Mouse (Mus musculus) kidney, embryonic 15.5 days (tissue): ENCODE results near the gene Naip6. TPM values are rescaled to one million over a fixed set of nuclear protein-coding genes. Genes with fewer than 3 reads are reported as not detected.
"Not testable (repeated sequence)": the region's sequence is repeated elsewhere in the genome, so short reads cannot be mapped to it uniquely, and the experiment has no call there.

Experiments
- ATAC-seq: fragments of 200-750 bp; cut with Nextera tagmentation; replicated peaks from 2 replicates; pipeline ENCODE4 v1.8.0; 2017; ENCODE audit warnings: moderate TSS enrichment; ENCODE audit not compliant: low FRiP score
- H3K27ac ChIP-seq: fragments of 300-500 bp; sonication (generic); 2 replicates; pipeline ENCODE4 v1.5.1; 2015; ENCODE audit warnings: mild to moderate bottlenecking, inconsistent platforms
- H3K27me3 ChIP-seq: fragments of 300-500 bp; sonication (generic); 2 replicates; pipeline ENCODE4 v1.6.1; 2015; ENCODE audit warnings: inconsistent platforms
- H3K36me3 ChIP-seq: fragments of 300-500 bp; sonication (generic); 2 replicates; pipeline ENCODE4 v1.6.1; 2015; ENCODE audit warnings: inconsistent platforms
- H3K4me1 ChIP-seq: fragments of 300-500 bp; sonication (generic); 2 replicates; pipeline ENCODE4 v1.6.1; 2015; ENCODE audit warnings: inconsistent platforms
- H3K4me2 ChIP-seq: fragments of 300-500 bp; sonication (generic); 2 replicates; pipeline ENCODE4 v1.6.1; 2015; ENCODE audit warnings: moderate library complexity, mild to moderate bottlenecking, inconsistent platforms
- H3K4me3 ChIP-seq: fragments of 300-500 bp; sonication (generic); replicated peaks from 2 replicates; pipeline ENCODE4 v1.5.1; 2015; ENCODE audit warnings: mild to moderate bottlenecking, inconsistent platforms
- H3K9ac ChIP-seq: fragments of 300-500 bp; sonication (generic); 2 replicates; pipeline ENCODE4 v1.6.1; 2015; ENCODE audit warnings: mild to moderate bottlenecking, inconsistent platforms
- H3K9me3 ChIP-seq: fragments of 300-500 bp; sonication (generic); replicated peaks from 2 replicates; pipeline ENCODE4 v1.6.1; 2016; ENCODE audit warnings: inconsistent platforms
- WGBS: fragments of 180-500 bp; shearing (Covaris S2); methylation state at CpG from one replicate; pipeline ENCODE4 v1.1.7; 2015; ENCODE audit warnings: mixed read lengths; 5-methylcytosine and 5-hydroxymethylcytosine counted together
- polyA plus RNA-seq: library from polyadenylated mRNA; unstranded; fragments of >200 nt; fragmentation: Nextera tagmentation; extraction: Ambion mirVana; gene quantifications from 2 replicates; pipeline ENCODE4 v1.2.1, GENCODE M21; 2015

Gene Naip6
- polyA plus RNA-seq, 1 experiment from 2014 or later: 0.21 TPM

GRCm38 (mm10) chr13:100251897-100252296 lies 65.6 kb downstream of the Naip6 start:
- not testable (repeated sequence) for H3K4me1 ChIP-seq, H3K4me3 ChIP-seq, ATAC-seq, H3K9ac ChIP-seq, H3K9me3 ChIP-seq, H3K4me2 ChIP-seq, H3K27ac ChIP-seq, H3K36me3 ChIP-seq, H3K27me3 ChIP-seq
- 69% methylated on average over 2 of the region's 2 CpGs for WGBS

- H3K4me2 ChIP-seq, H3K27ac ChIP-seq, ATAC-seq, H3K4me1 ChIP-seq, H3K36me3 ChIP-seq, H3K9ac ChIP-seq, H3K9me3 ChIP-seq, H3K27me3 ChIP-seq, H3K4me3 ChIP-seq: not testable (repeated sequence)
- WGBS: 79% methylated on average over 5 of the region's 5 CpGs
These were observed 70.5 kb downstream of the Naip6 start for GRCm38 (mm10) chr13:100246896-100247519.

GRCm38 (mm10) chr13:100246223-100246622 lies 71.3 kb downstream of the Naip6 start, which contains the start of gene Naip5:
Gene Naip5, minus strand, starts transcription at chr13:100246323.
- H3K4me2 ChIP-seq, H3K9me3 ChIP-seq, H3K27ac ChIP-seq, H3K27me3 ChIP-seq, H3K9ac ChIP-seq, H3K4me3 ChIP-seq, H3K4me1 ChIP-seq, ATAC-seq, H3K36me3 ChIP-seq: not testable (repeated sequence)
- 82% methylated on average over 4 of the region's 4 CpGs for WGBS

- Histone ChIP-seq H3K4me3 (no peak overlapping the region), H3K9me3 (no peaks in the 10 kb centered on the region), H3K36me3 (no peaks in the 10 kb centered on the region), H3K9ac (no peak overlapping the region), H3K4me1 (no peaks in the 10 kb centered on the region), H3K27ac (no peak overlapping the region), H3K4me2 (no peak overlapping the region), H3K27me3 (no peaks in the 10 kb centered on the region)
- no peak for ATAC-seq
These were observed 73.8 kb downstream of the Naip6 start for GRCm38 (mm10) chr13:100243702-100244101.

Other genes starting within 250 kb of the Naip6 start
- 30.2 and 30.8 TPM in 2 replicates for gene Bdp1, start 213.6 kb downstream of the Naip6 start, polyA plus RNA-seq
- gene Serf1, start 209.7 kb downstream of the Naip6 start, polyA plus RNA-seq: 191 and 202 TPM in 2 replicates
- gene Smn1, start 192.8 kb downstream of the Naip6 start, polyA plus RNA-seq: 59.9 and 64.0 TPM in 2 replicates
- 0.45 and 0.58 TPM in 2 replicates for gene Naip2, start 115.6 kb downstream of the Naip6 start, polyA plus RNA-seq
- 0.59 and 0.69 TPM in 2 replicates for gene Naip5, start 71.4 kb downstream of the Naip6 start, polyA plus RNA-seq
- gene Naip1, start 135.2 kb upstream of the Naip6 start, polyA plus RNA-seq: not detected in 2 replicates
- gene Gtf2h2, start 174.9 kb upstream of the Naip6 start, polyA plus RNA-seq: 81.4 and 82.1 TPM in 2 replicates
- 26.1 and 27.4 TPM in 2 replicates for gene Ocln, start 235.0 kb upstream of the Naip6 start, polyA plus RNA-seq